Mouse (Mus musculus) thymus, adult 2 months (tissue): ENCODE measurements around the gene Glt8d2. TPM values are rescaled to one million over a fixed set of nuclear protein-coding genes. Genes with fewer than 3 reads are reported as not detected.
A peak's percentile ranks its signal among the peaks of the same experiment; 100 is the strongest.
"Not testable (repeated sequence)": the region's sequence is repeated elsewhere in the genome, so short reads cannot be mapped to it uniquely, and the experiment has no call there.

Experiments used
- DNase-seq: peaks from one replicate; pipeline ENCODE4 v3.0.0; 2021
- H3K27ac ChIP-seq: fragments of 200-500 bp; 2 replicates; pipeline ENCODE4 v1.5.1; 2012; ENCODE audit warnings: low read length, control low read depth; ENCODE audit not compliant: control insufficient read depth, insufficient read depth
- H3K27me3 ChIP-seq: fragments of 200-500 bp; 2 replicates; pipeline ENCODE4 v1.6.1; 2012; ENCODE audit warnings: mild to moderate bottlenecking, low read length, moderate library complexity, mixed read lengths; ENCODE audit not compliant: control insufficient read depth, insufficient read depth
- H3K36me3 ChIP-seq: fragments of 200-500 bp; 2 replicates; pipeline ENCODE4 v1.6.1; 2012; ENCODE audit warnings: mild to moderate bottlenecking, low read length, moderate library complexity; ENCODE audit not compliant: control insufficient read depth, insufficient read depth
- H3K4me1 ChIP-seq: fragments of 200-500 bp; replicated peaks from 2 replicates; pipeline ENCODE4 v1.6.1; 2012; ENCODE audit warnings: low read length; ENCODE audit not compliant: control insufficient read depth, insufficient read depth
- H3K4me3 ChIP-seq: fragments of 200-500 bp; 2 replicates; pipeline ENCODE4 v1.5.1; 2012; ENCODE audit warnings: mild to moderate bottlenecking, low read length, control low read depth, moderate library complexity; ENCODE audit not compliant: control insufficient read depth, insufficient read depth
- CTCF ChIP-seq: fragments of 200-500 bp; IDR thresholded peaks from 2 replicates; pipeline ENCODE4 v1.5.1; 2012; ENCODE audit warnings: mild to moderate bottlenecking, control low read depth, low read length, moderate library complexity, borderline replicate concordance; ENCODE audit not compliant: control insufficient read depth, poor library complexity, insufficient read depth; ENCODE audit errors: extremely low read depth
- POLR2A ChIP-seq: fragments of 200-500 bp; IDR thresholded peaks from 2 replicates; pipeline ENCODE4 v1.6.1; 2012; ENCODE audit warnings: mild to moderate bottlenecking, low read length, control low read depth, moderate library complexity; ENCODE audit not compliant: control insufficient read depth, poor library complexity, insufficient read depth; ENCODE audit errors: extremely low read depth
- WGBS: fragments of 180-500 bp; shearing (Covaris S2); methylation state at CpG from one replicate; pipeline ENCODE4 v1.1.7; 2018; 5-methylcytosine and 5-hydroxymethylcytosine counted together
- polyA plus RNA-seq: library from polyadenylated mRNA; depleted of rRNA; stranded (reverse); fragments of >200 nt; gene quantifications from 2 replicates; pipeline ENCODE4 v1.2.3, GENCODE M21; 2012

Glt8d2 gene
- polyA plus RNA-seq, 1 experiment, result 8.9 TPM

GRCm38 (mm10) chr10:82634348-82634747, 56.1 kb downstream of the Glt8d2 start:
- Histone ChIP-seq H3K4me3 (no peak overlapping the region), H3K4me1 (peaks cover 12% of the 10 kb centered on the region), H3K27ac (no peak overlapping the region), H3K36me3 (peaks cover 13% of the 10 kb centered on the region), H3K27me3 (no peaks in the 10 kb centered on the region)
- DNase-seq, result no peak
- TF ChIP-seq POLR2A (no peak), CTCF (no peak)
- 98% methylated on average over 7 of the region's 7 CpGs for WGBS

- WGBS, result 95% methylated on average over 12 of the region's 12 CpGs
- H3K27ac ChIP-seq, result no peak overlapping the region
- no peak for TF ChIP-seq CTCF
- TF ChIP-seq POLR2A, result no peak
- 0 out of 2 replicates have a peak, but pooled peaks cover 4% of the 10 kb centered on the region for H3K36me3 ChIP-seq
- no peak overlapping the region for H3K4me3 ChIP-seq
- H3K4me1 ChIP-seq, result peaks cover 17% of the 10 kb centered on the region
- no peaks in the 10 kb centered on the region for H3K27me3 ChIP-seq
- DNase-seq, result no peak
These were observed 57.8 kb downstream of the Glt8d2 start for GRCm38 (mm10) chr10:82632496-82633280.

- Histone ChIP-seq H3K4me1 (peaks cover 17% of the 10 kb centered on the region), H3K27me3 (no peaks in the 10 kb centered on the region), H3K4me3 (no peak overlapping the region), H3K36me3 (no peaks in the 10 kb centered on the region), H3K27ac (no peak overlapping the region)
- DNase-seq, result no peak
- 88% methylated on average over 7 of the region's 7 CpGs for WGBS
- TF ChIP-seq CTCF (no peak), POLR2A (no peak)
These were observed 59.3 kb downstream of the Glt8d2 start for GRCm38 (mm10) chr10:82631133-82631532.

- H3K36me3 ChIP-seq, result no peaks in the 10 kb centered on the region
- peak overlapping the region; percentile 63; the same call in 1 of the 2 replicates for H3K4me3 ChIP-seq
- peaks cover 17% of the 10 kb centered on the region for H3K4me1 ChIP-seq
- TF ChIP-seq POLR2A, result no peak
- no peak for TF ChIP-seq CTCF
- WGBS, result 33% methylated on average over 7 of the region's 7 CpGs
- no peak overlapping the region for H3K27ac ChIP-seq
- H3K27me3 ChIP-seq, result no peaks in the 10 kb centered on the region
- no peak for DNase-seq
These were observed 60.0 kb downstream of the Glt8d2 start for GRCm38 (mm10) chr10:82630497-82630896.

- not testable (repeated sequence) for H3K36me3 ChIP-seq, H3K27me3 ChIP-seq
- Histone ChIP-seq H3K4me1 (peaks cover 17% of the 10 kb centered on the region), H3K27ac (peak within 1 kb of the TSS; percentile 75), H3K4me3 (peak within 1 kb of the TSS; percentile 63)
- peak; percentile 90 for DNase-seq
- WGBS, result under 1% methylated on average over 76 of the region's 78 CpGs
- TF ChIP-seq CTCF, result peak; percentile 44; the same call in 1 of the 2 replicates
- peak; percentile 40; the same call in 1 of the 2 replicates for TF ChIP-seq POLR2A
These were observed 60.7 kb downstream of the Glt8d2 start, which contains the start of gene Tdg for GRCm38 (mm10) chr10:82629586-82630255. TSS of gene Tdg (plus strand) at chr10:82629828.

- WGBS, result 11% methylated on average over 11 of the region's 11 CpGs
- no peaks in the 10 kb centered on the region for H3K36me3 ChIP-seq
- H3K27ac ChIP-seq, result peak overlapping the region; percentile 75
- peak overlapping the region; percentile 63 for H3K4me3 ChIP-seq
- no peak for DNase-seq
- no peaks in the 10 kb centered on the region for H3K27me3 ChIP-seq
- peaks cover 17% of the 10 kb centered on the region for H3K4me1 ChIP-seq
- TF ChIP-seq CTCF, result no peak
- TF ChIP-seq POLR2A, result no peak
These were observed 61.3 kb downstream of the Glt8d2 start for GRCm38 (mm10) chr10:82629111-82629585.

- not testable (repeated sequence) for H3K36me3 ChIP-seq, DNase-seq, H3K4me3 ChIP-seq, H3K27me3 ChIP-seq, H3K27ac ChIP-seq, H3K4me1 ChIP-seq
- WGBS, result 6% methylated on average over 2 of the region's 2 CpGs
These were observed 66.9 kb downstream of the Glt8d2 start for GRCm38 (mm10) chr10:82623553-82623932.
